Mouse (Mus musculus) heart, embryonic 11.5 days (tissue): ENCODE results near the gene S1pr1. TPM values are rescaled to one million over a fixed set of nuclear protein-coding genes. Genes with fewer than 3 reads are reported as not detected.
A peak's percentile ranks its signal among the peaks of the same experiment; 100 is the strongest.

Experiments used
- ATAC-seq: fragments of 200-750 bp; cut with Nextera tagmentation; replicated peaks from 2 replicates; pipeline ENCODE4 v1.8.0; 2017; ENCODE audit warnings: moderate library complexity; ENCODE audit not compliant: insufficient number of reproducible peaks, low FRiP score, low TSS enrichment
- H3K27ac ChIP-seq: fragments of 300-500 bp; sonication (generic); 2 replicates; pipeline ENCODE4 v1.5.1; 2014; ENCODE audit warnings: mild to moderate bottlenecking, low read depth, low read length
- H3K27me3 ChIP-seq: fragments of 300-500 bp; sonication (generic); 2 replicates; pipeline ENCODE4 v1.6.1; 2014; ENCODE audit warnings: mild to moderate bottlenecking, low read length, mixed read lengths; ENCODE audit not compliant: control insufficient read depth, insufficient read depth
- H3K36me3 ChIP-seq: fragments of 300-500 bp; sonication (generic); 2 replicates; pipeline ENCODE4 v1.6.1; 2014; ENCODE audit warnings: mild to moderate bottlenecking, low read length, moderate library complexity, mixed read lengths; ENCODE audit not compliant: control insufficient read depth, insufficient read depth
- H3K4me1 ChIP-seq: fragments of 300-500 bp; sonication (generic); 2 replicates; pipeline ENCODE4 v1.6.1; 2014; ENCODE audit warnings: low read length; ENCODE audit not compliant: control insufficient read depth, insufficient read depth
- H3K4me2 ChIP-seq: fragments of 300-500 bp; sonication (generic); 2 replicates; pipeline ENCODE4 v1.6.1; 2014; ENCODE audit warnings: mild to moderate bottlenecking, moderate library complexity
- H3K4me3 ChIP-seq: fragments of 300-500 bp; sonication (generic); 2 replicates; pipeline ENCODE4 v1.5.1; 2014; ENCODE audit warnings: low read depth, low read length
- H3K9ac ChIP-seq: fragments of 300-500 bp; sonication (generic); 2 replicates; pipeline ENCODE4 v1.6.1; 2014; ENCODE audit warnings: mild to moderate bottlenecking, low read depth, low read length, moderate library complexity
- H3K9me3 ChIP-seq: fragments of 300-500 bp; sonication (generic); replicated peaks from 2 replicates; pipeline ENCODE4 v1.6.1; 2016; ENCODE audit warnings: low read length; ENCODE audit not compliant: control insufficient read depth
- WGBS: fragments of 180-500 bp; shearing (Covaris S2); extraction: QIAGEN DNeasy Blood & Tissue Kit; methylation state at CpG from one replicate; pipeline ENCODE4 v1.1.7; 2014; ENCODE audit not compliant: insufficient replicate concordance; 5-methylcytosine and 5-hydroxymethylcytosine counted together
- polyA plus RNA-seq: library from polyadenylated mRNA; unstranded; fragments of >200 nt; fragmentation: Nextera tagmentation; extraction: Ambion mirVana; gene quantifications from 2 replicates; pipeline ENCODE4 v1.2.1, GENCODE M21; 2014

Gene S1pr1
- polyA plus RNA-seq, 1 experiment from 2014 or later, result 62.8 TPM

- no peaks in the 10 kb centered on the region for H3K9me3 ChIP-seq
- no peaks in the 10 kb centered on the region for H3K27me3 ChIP-seq
- no peak overlapping the region for H3K27ac ChIP-seq
- no peak overlapping the region for H3K4me3 ChIP-seq
- 0 out of 2 replicates have a peak, but pooled peaks cover 2% of the 10 kb centered on the region for H3K4me1 ChIP-seq
- no peak overlapping the region for H3K4me2 ChIP-seq
- H3K9ac ChIP-seq, result no peak overlapping the region
- ATAC-seq, result peak; percentile 67; the same call in 1 of the 2 replicates
- 48% methylated on average over 9 of the region's 9 CpGs for WGBS
- no peaks in the 10 kb centered on the region for H3K36me3 ChIP-seq
Measured at GRCm38 (mm10) chr3:115660701-115661460, 54.0 kb downstream of the S1pr1 start.

Other genes with a start within 250 kb of the S1pr1 start
- gene Dph5, start 172.8 kb upstream of the S1pr1 start, polyA plus RNA-seq, result 20.0 and 22.0 TPM in 2 replicates